Mouse (Mus musculus) left cerebral cortex, postnatal 25 days (tissue): Measurements from ENCODE around the gene Aldh1a1. TPM values are rescaled to one million over a fixed set of nuclear protein-coding genes. Genes with fewer than 3 reads are reported as not detected.
"Not testable (repeated sequence)": the region's sequence is repeated elsewhere in the genome, so short reads cannot be mapped to it uniquely, and the experiment has no call there.

Experiments used
- DNase-seq, 2 experiments: peaks; one replicate each; pipeline ENCODE4 v3.0.0; 2022; ENCODE audit warnings: low spot score in 2 of 2, mixed read lengths in 1 of 2
- intact Hi-C: fragments of 180-260 bp; cut with DNase I; formaldehyde crosslinking; loops from one replicate; pipeline ENCODE4 v1.15.1; 2025
- total RNA-seq, 2 experiments: library from RNA; stranded (reverse); gene quantifications; 2 replicates each; pipeline ENCODE4 v1.2.3; 2021

Gene Aldh1a1
- total RNA-seq, 2 experiments from 2014 or later = 54.6 to 69.8 TPM

GRCm38 (mm10) chr19:20633876-20634691, 141.6 kb downstream of the Aldh1a1 start:
- intact Hi-C loops = no loop called here
- no peak for DNase-seq

GRCm38 (mm10) chr19:20644346-20644745, 151.8 kb downstream of the Aldh1a1 start:
- intact Hi-C loops = no loop called here
- DNase-seq = peak in 1 of 2 experiments; percentile 2

- DNase-seq, intact Hi-C loops: not testable (repeated sequence)
Measured at GRCm38 (mm10) chr19:20647496-20647895, 155.0 kb downstream of the Aldh1a1 start.

DNA sequence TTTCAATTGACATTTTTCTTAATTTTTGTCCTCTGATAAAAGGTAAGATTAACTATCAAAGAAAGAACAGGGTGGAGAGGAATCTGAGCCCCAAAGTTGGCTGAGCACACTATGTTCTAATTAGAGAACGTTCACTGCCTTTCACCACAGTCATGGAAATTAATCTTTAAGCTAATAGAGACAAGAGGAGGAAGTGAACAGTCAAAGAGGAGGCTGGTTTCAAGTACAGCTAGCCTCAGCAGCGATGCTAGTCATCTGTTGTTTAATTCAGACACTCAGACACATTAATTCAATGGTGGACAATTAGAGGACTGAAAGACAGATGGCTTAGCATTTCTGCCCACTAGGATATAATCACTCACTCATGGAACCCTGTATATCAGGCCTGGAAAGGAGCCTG, 157.5 kb downstream of the Aldh1a1 start:
- intact Hi-C loops = no loop called here
- no peak for DNase-seq

DNA sequence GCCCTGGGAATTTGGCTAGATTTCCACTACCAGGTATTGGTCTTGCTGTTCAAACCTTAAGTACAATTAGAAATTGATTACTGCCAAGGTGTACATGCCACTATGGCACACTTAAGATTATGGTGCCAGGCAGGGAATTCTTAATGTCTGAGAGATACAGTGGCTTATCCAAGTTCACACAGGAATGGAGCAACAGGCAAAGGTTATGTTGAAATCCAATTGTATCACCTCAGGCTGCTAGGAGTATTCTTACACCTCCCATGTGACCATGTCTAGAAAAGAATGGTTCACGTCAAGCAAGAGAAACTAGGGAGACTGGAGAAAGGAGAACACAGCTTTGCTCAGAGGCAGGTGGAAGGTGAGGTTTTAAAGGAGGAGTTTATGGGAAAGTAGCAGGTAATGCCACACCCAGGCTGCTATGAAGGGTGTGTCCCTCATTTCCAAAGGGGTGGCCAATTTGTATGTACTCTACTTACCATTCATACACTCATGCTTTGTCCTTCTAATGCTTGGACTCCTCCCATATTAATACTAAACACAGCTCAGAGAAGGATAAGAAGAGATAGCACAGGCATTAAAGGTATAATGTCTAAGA, 160.7 kb downstream of the Aldh1a1 start:
- DNase-seq = no peak
- intact Hi-C loops = no loop called here

DNA sequence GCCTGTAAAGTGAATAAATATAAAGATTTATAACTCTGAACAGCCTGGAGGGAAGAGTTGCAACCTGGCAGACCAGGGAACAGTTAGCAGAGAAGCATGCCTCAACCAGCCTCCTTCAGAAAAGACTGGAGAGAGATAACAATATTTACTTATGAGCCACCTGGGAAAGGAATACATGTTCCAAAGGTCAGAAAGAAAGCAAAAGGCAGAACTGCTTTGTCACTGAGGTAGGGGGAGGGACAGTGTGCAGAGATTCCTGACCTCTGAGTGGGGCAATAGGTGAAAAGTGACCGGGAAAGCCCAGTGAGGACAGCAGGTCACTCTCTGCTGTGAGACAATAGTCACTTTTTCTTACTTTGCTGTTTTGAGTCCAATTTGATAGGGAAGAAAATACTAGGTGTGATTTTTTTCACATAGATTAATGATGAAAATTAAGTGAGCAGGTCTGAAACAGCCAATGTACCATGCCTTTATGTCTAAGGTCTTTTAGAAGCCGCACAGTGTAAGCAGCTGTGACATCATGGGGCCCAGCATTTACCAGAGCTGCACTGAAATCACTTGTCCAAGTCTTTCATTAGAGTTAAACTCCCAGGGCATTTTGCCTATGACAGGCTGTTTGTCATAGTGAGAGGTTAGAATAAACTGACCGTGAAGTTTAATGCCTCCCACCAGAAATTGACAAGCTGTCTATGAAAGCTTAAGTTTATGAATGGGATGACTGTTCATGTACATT, 161.8 kb downstream of the Aldh1a1 start:
- no peak for DNase-seq
- intact Hi-C loops = no loop called here

GRCm38 (mm10) chr19:20677697-20678355, 185.3 kb downstream of the Aldh1a1 start:
- DNase-seq = no peak
- intact Hi-C loops = no loop called here

Other genes with a start within 250 kb of the Aldh1a1 start
- gene Anxa1, start 101.8 kb upstream of the Aldh1a1 start, total RNA-seq = 1 to 10 TPM; 1.8 to 3.0 TPM
- 1 to 10 TPM; 1.4 to 1.5 TPM for gene Aldh1a7, start 234.8 kb downstream of the Aldh1a1 start, total RNA-seq